Mouse (Mus musculus) liver, embryonic 14.5 days (tissue): ENCODE results near the gene Ggt7.

ENCODE experiments used
- CTCF ChIP-seq: IDR thresholded peaks from 2 replicates; pipeline ENCODE4 v1.5.1; 2016; ENCODE audit warnings: antibody characterized with exemption, low read depth, control low read depth
- EP300 ChIP-seq: IDR thresholded peaks from 2 replicates; pipeline ENCODE4 v1.6.1; 2016; ENCODE audit warnings: antibody characterized with exemption, low read depth

- TF ChIP-seq CTCF (no peak), EP300 (no peak)
Measured at GRCm38 (mm10) chr2:155442916-155443315, 75.1 kb downstream of the Ggt7 start.
